Mouse (Mus musculus) spleen, adult 2 months (tissue): Measurements from ENCODE around the gene Hba-x.
"Not testable (repeated sequence)": the region's sequence is repeated elsewhere in the genome, so short reads cannot be mapped to it uniquely, and the experiment has no call there.

Source experiments
- CTCF ChIP-seq: fragments of 200-500 bp; IDR thresholded peaks from 2 replicates; pipeline ENCODE4 v1.5.1; 2011; ENCODE audit warnings: mild to moderate bottlenecking, inconsistent platforms; ENCODE audit not compliant: insufficient read depth, insufficient read length, insufficient replicate concordance; ENCODE audit errors: extremely low read depth
- POLR2A ChIP-seq: fragments of 200-500 bp; IDR thresholded peaks from 2 replicates; pipeline ENCODE4 v1.6.1; 2011; ENCODE audit warnings: low read depth, low read length, inconsistent platforms

DNA sequence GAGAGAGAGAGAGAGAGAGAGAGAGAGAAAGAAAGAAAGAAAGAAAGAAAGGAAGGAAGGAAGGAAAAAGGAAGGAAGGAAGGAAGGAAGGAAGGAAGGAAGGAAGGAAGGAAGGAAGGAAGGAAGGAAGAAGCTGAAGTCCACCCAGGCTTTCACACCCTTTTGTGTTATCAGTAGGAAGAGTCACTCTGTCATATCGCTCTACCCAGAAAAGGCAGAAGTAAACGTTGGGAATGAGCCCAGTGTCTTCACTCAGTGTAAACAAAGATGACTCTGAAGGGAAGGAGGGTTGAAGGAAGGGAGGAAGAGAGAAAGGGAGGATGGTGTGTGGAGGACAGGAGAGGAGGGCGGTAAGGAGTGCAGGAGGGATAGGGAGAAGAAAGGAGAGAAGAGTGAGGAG is 17.3 kb downstream of the Hba-x start:
- not testable (repeated sequence) for TF ChIP-seq POLR2A, CTCF
